Mouse (Mus musculus) CD4-positive naive resting alpha-beta T cell, adult 57 days (primary cell): ENCODE results near the gene Wdr20rt. TPM values are rescaled to one million over a fixed set of nuclear protein-coding genes. Genes with fewer than 3 reads are reported as not detected.

ENCODE experiments used
- total RNA-seq: library from RNA; stranded (reverse); gene quantifications from one replicate; pipeline ENCODE4 v1.2.4, GENCODE M21; 2023

Wdr20rt gene
- total RNA-seq: not detected

GRCm38 (mm10) chr12:65225467-65225945, at the start of gene Wdr20rt:
Gene Wdr20rt, plus strand, starts transcription at chr12:65225517.

Other genes starting within 250 kb of the Wdr20rt start
- 140 TPM for gene Prpf39, start 189.2 kb upstream of the Wdr20rt start, total RNA-seq
- 101 TPM for gene Fkbp3, start 151.5 kb upstream of the Wdr20rt start, total RNA-seq
- 11.1 TPM for gene Fancm, start 149.9 kb upstream of the Wdr20rt start, total RNA-seq
- 0.71 TPM for gene Mis18bp1, start 52.9 kb upstream of the Wdr20rt start, total RNA-seq